Mouse (Mus musculus): ENCODE measurements at regions not wholly inside any gene's neighbourhood (a gene's known extent, or its start where the extent isn't known, plus 50 kb on each side); places are given as distances from the start of the nearest gene placed in this dataset.

DNA sequence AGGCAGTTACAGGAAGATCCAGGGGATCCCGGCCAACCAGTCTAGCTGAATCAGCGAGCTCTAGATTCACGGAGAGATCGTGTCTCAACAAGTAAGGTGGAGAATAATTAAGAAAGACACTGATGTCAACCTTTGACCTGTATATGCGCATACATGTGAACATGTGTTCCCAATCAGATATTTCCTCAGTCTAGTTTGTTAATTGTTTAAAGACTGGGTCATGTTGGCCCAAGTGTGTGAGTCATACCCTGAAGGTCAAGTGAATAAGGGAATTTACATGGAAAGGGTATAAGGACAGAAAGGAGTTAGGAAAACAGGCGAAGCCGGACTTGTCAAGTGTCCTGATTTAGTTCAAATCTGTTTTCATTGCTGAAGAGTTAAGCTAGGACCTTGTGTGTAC, 76.4 kb upstream of the Mmadhc start:
- Histone ChIP-seq H3K9me3 (replicated peaks; ENCODE audit: low read length) (no peaks in the 10 kb centered on the region), H3K27me3 (ENCODE audit: insufficient read depth, low read length) (no peaks in the 10 kb centered on the region), H3K4me1 (replicated peaks; ENCODE audit: insufficient read depth, low read length) (no peaks in the 10 kb centered on the region), H3K27ac (no peak overlapping the region), H3K9ac (ENCODE audit: low read depth, low read length) (no peak overlapping the region), H3K36me3 (ENCODE audit: insufficient read depth, low read length) (no peaks in the 10 kb centered on the region), H3K4me3 (replicated peaks; ENCODE audit: low read depth, low read length) (no peak overlapping the region), H3K4me2 (ENCODE audit: low read length) (no peak overlapping the region)
- DNase-seq (ENCODE audit: low spot score) (peak; percentile 12), ATAC-seq (replicated peaks; ENCODE audit: low FRiP score, low read depth) (no peak)
- no peak for TF ChIP-seq CTCF (IDR thresholded peaks at IDR 0.05; ENCODE audit: low read depth)
- WGBS, result 66% methylated on average over 7 of the region's 7 CpGs

DNA sequence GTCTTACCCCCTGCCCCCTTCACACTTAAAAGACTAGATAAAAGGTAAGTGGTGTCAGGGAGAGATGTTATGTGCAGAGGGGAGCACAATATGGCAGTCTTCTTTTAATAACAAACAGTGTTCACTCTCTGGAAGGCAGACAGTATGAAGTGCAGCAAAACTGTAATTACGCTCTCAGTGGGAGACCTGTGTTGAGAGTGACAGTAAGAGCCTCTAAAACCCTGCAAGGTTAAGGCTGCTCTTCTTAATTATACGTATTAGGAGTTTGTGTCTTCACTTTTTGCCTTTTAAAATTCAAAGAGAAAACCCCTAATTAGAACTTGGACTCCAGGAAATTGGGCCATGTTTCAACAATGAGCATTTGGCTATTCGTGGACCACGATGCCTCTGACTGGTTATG, 72.2 kb upstream of the Mmadhc start:
- H3K36me3 ChIP-seq (ENCODE audit: insufficient read depth, low read length), result no peaks in the 10 kb centered on the region
- ATAC-seq (replicated peaks; ENCODE audit: low FRiP score, low read depth), result no peak
- no peak overlapping the region for H3K4me2 ChIP-seq (ENCODE audit: low read length)
- no peak overlapping the region for H3K27ac ChIP-seq
- 83% methylated on average over 4 of the region's 4 CpGs for WGBS
- no peak overlapping the region for H3K4me3 ChIP-seq (replicated peaks; ENCODE audit: low read depth, low read length)
- no peaks in the 10 kb centered on the region for H3K27me3 ChIP-seq (ENCODE audit: insufficient read depth, low read length)
- no peaks in the 10 kb centered on the region for H3K4me1 ChIP-seq (replicated peaks; ENCODE audit: insufficient read depth, low read length)
- no peaks in the 10 kb centered on the region for H3K9me3 ChIP-seq (replicated peaks; ENCODE audit: low read length)
- no peak for DNase-seq (ENCODE audit: low spot score)
- TF ChIP-seq CTCF (IDR thresholded peaks at IDR 0.05; ENCODE audit: low read depth), result no peak
- H3K9ac ChIP-seq (ENCODE audit: low read depth, low read length), result no peak overlapping the region

DNA sequence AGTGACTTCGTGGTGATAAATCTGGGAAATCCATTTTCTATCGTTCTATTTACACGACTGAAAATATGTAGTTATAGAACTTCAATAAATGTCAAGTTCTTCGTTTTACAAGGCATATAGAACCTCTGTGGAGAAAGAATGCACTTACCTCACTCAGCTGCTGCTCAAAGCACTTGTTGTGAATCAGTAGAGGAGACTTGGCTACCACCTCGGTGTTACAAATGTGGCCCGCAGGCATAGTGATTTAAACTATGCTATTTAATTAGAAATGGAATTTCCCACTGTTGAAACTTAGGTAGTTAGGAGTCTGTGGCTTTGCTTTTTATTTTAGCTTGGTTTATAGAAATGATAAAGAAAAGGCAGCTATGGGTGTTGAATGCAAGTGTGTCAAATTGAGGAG, 71.8 kb upstream of the Mmadhc start:
- Histone ChIP-seq H3K4me3 (replicated peaks; ENCODE audit: low read depth, low read length) (no peak overlapping the region), H3K4me1 (replicated peaks; ENCODE audit: insufficient read depth, low read length) (no peaks in the 10 kb centered on the region), H3K9me3 (replicated peaks; ENCODE audit: low read length) (no peaks in the 10 kb centered on the region), H3K4me2 (ENCODE audit: low read length) (no peak overlapping the region), H3K27me3 (ENCODE audit: insufficient read depth, low read length) (no peaks in the 10 kb centered on the region), H3K9ac (ENCODE audit: low read depth, low read length) (no peak overlapping the region), H3K36me3 (ENCODE audit: insufficient read depth, low read length) (no peaks in the 10 kb centered on the region), H3K27ac (no peak overlapping the region)
- no peak for TF ChIP-seq CTCF (IDR thresholded peaks at IDR 0.05; ENCODE audit: low read depth)
- ATAC-seq (replicated peaks; ENCODE audit: low FRiP score, low read depth), result no peak
- no peak for DNase-seq (ENCODE audit: low spot score)
- 68% methylated on average over 6 of the region's 6 CpGs for WGBS

DNA sequence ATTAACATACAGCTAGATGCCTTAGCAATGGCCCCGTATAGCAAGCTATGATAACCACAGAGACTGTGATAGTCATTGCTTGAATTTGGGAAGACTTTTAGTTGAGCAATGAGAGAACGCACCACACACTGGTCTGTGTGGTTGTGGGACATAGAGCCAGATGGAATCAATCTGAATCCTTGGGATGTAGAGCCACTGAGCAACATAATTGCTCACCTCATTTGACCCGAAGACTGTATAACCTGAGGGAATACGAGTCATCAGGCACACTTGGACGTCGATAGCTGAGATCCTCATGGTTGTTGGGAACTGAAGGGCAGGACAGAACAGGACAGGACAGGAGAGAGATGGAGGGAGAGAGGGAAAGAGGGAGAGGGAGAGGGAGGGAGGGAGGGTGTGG, 68.6 kb upstream of the Mmadhc start:
- H3K4me2 ChIP-seq (ENCODE audit: low read length), result no peak overlapping the region
- ATAC-seq (replicated peaks; ENCODE audit: low FRiP score, low read depth), result no peak
- WGBS, result 80% methylated on average over 6 of the region's 6 CpGs

DNA sequence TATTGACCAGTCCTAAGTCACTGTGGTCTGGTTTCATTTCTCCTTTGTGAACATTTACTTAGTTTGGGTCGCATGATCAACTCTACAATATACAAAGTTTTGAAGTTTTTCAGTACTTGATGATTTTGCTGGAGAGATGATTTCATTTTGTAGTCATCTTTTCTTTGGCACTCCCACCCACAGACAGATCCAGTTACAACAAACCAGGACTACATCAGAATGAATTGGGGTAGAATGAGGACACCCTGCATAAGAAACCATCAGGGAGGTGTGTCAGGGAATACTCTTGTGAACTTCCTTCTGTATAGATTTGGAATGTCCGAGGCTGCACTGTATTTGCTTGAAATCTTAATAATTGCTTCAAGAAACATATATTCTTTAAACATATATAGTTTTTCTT, 59.5 kb upstream of the Mmadhc start:
- H3K4me3 ChIP-seq (replicated peaks; ENCODE audit: low read depth, low read length), result no peak overlapping the region
- no peaks in the 10 kb centered on the region for H3K36me3 ChIP-seq (ENCODE audit: insufficient read depth, low read length)
- H3K27me3 ChIP-seq (ENCODE audit: insufficient read depth, low read length), result no peaks in the 10 kb centered on the region
- no peaks in the 10 kb centered on the region for H3K4me1 ChIP-seq (replicated peaks; ENCODE audit: insufficient read depth, low read length)
- no peak overlapping the region for H3K27ac ChIP-seq
- no peaks in the 10 kb centered on the region for H3K9me3 ChIP-seq (replicated peaks; ENCODE audit: low read length)
- ATAC-seq (replicated peaks; ENCODE audit: low FRiP score, low read depth), result no peak
- 82% methylated on average over 2 of the region's 2 CpGs for WGBS
- no peak overlapping the region for H3K4me2 ChIP-seq (ENCODE audit: low read length)
- no peak for TF ChIP-seq CTCF (IDR thresholded peaks at IDR 0.05; ENCODE audit: low read depth)
- no peak overlapping the region for H3K9ac ChIP-seq (ENCODE audit: low read depth, low read length)
- DNase-seq (ENCODE audit: low spot score), result no peak

More for the DNA sequence above, 68.6 kb upstream of the Mmadhc start:
- H3K27me3 ChIP-seq (ENCODE audit: insufficient read depth, low read length), result no peaks in the 10 kb centered on the region
- no peaks in the 10 kb centered on the region for H3K9me3 ChIP-seq (replicated peaks; ENCODE audit: low read length)
- TF ChIP-seq CTCF (IDR thresholded peaks at IDR 0.05; ENCODE audit: low read depth), result no peak
- no peaks in the 10 kb centered on the region for H3K4me1 ChIP-seq (replicated peaks; ENCODE audit: insufficient read depth, low read length)
- no peak overlapping the region for H3K4me3 ChIP-seq (replicated peaks; ENCODE audit: low read depth, low read length)
- no peaks in the 10 kb centered on the region for H3K36me3 ChIP-seq (ENCODE audit: insufficient read depth, low read length)
- no peak for DNase-seq (ENCODE audit: low spot score)
- no peak overlapping the region for H3K9ac ChIP-seq (ENCODE audit: low read depth, low read length)
- no peak overlapping the region for H3K27ac ChIP-seq

DNA sequence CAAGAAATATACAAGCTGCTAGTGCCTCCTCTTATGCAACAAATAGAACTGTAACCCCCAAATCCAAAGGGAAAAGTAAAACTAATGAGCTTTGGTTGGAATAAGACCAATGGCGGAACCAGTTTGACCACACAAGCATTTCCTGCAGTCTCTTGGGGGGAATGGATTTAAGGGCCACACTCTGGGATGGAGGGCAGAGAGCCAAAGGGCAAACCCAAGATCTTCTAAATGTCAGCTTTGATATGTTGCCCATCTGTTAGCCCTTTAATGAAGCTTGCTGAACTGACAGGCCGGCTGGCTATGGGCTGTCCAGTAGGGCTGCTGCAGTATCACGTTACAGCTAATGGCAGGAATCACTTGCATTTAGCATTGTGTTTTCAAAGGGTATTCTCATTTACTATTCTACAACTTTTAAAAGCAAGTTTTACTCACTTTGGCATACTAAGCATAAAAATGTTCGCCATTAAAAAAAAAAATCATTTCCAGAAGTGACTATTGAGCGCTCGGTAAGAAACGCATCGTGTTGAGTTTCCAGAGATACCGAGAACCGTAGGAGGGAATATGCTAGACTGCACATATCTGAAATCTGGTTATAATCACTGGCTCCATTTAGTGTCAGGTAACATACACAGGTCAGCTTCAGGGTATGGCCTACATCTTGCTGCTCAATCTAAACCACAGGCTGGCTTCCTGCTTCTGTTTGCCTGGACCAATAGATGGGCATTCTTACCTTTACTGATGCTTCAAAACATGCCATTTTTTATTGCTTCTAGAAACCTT, 51.1 kb upstream of the Mmadhc start:
- Histone ChIP-seq H3K9ac (ENCODE audit: low read depth, low read length) (no peak overlapping the region), H3K36me3 (ENCODE audit: insufficient read depth, low read length) (no peaks in the 10 kb centered on the region), H3K27ac (no peak overlapping the region), H3K4me1 (replicated peaks; ENCODE audit: insufficient read depth, low read length) (no peaks in the 10 kb centered on the region), H3K27me3 (ENCODE audit: insufficient read depth, low read length) (no peaks in the 10 kb centered on the region), H3K4me3 (replicated peaks; ENCODE audit: low read depth, low read length) (no peak overlapping the region), H3K4me2 (ENCODE audit: low read length) (no peak overlapping the region), H3K9me3 (replicated peaks; ENCODE audit: low read length) (no peaks in the 10 kb centered on the region)
- no peak for TF ChIP-seq CTCF (IDR thresholded peaks at IDR 0.05; ENCODE audit: low read depth)
- DNase-seq (ENCODE audit: low spot score) (peak; percentile 73), ATAC-seq (replicated peaks; ENCODE audit: low FRiP score, low read depth) (peak; percentile 43; the same call in 1 of the 2 replicates)
- WGBS, result 34% methylated on average over 10 of the region's 10 CpGs

Data from kidney, postnatal 0 days (tissue).